Mouse (Mus musculus) heart, embryonic 13.5 days (tissue): Measurements from ENCODE around the gene Pwwp2b. TPM values are rescaled to one million over a fixed set of nuclear protein-coding genes. Genes with fewer than 3 reads are reported as not detected.

Experiments used
- ATAC-seq: fragments of 200-750 bp; cut with Nextera tagmentation; 2 replicates; pipeline ENCODE4 v1.8.0; 2017; ENCODE audit warnings: moderate TSS enrichment; ENCODE audit not compliant: insufficient number of reproducible peaks, low FRiP score, low TSS enrichment; ENCODE audit errors: extremely low read depth
- H3K27ac ChIP-seq: fragments of 300-500 bp; sonication (generic); replicated peaks from 2 replicates; pipeline ENCODE4 v1.5.1; 2015; ENCODE audit warnings: moderate library complexity, mild to moderate bottlenecking, inconsistent platforms
- H3K27me3 ChIP-seq: fragments of 300-500 bp; sonication (generic); replicated peaks from 2 replicates; pipeline ENCODE4 v1.6.1; 2015; ENCODE audit warnings: mild to moderate bottlenecking, inconsistent platforms
- H3K36me3 ChIP-seq: fragments of 300-500 bp; sonication (generic); 2 replicates; pipeline ENCODE4 v1.6.1; 2015; ENCODE audit warnings: mild to moderate bottlenecking, inconsistent platforms
- H3K4me1 ChIP-seq: fragments of 300-500 bp; sonication (generic); 2 replicates; pipeline ENCODE4 v1.6.1; 2015; ENCODE audit warnings: inconsistent platforms
- H3K4me2 ChIP-seq: fragments of 300-500 bp; sonication (generic); 2 replicates; pipeline ENCODE4 v1.6.1; 2015; ENCODE audit warnings: inconsistent platforms, mild to moderate bottlenecking, moderate library complexity
- H3K4me3 ChIP-seq: fragments of 300-500 bp; sonication (generic); 2 replicates; pipeline ENCODE4 v1.5.1; 2015; ENCODE audit warnings: moderate library complexity, mild to moderate bottlenecking, inconsistent platforms
- H3K9ac ChIP-seq: fragments of 300-500 bp; sonication (generic); 2 replicates; pipeline ENCODE4 v1.6.1; 2015; ENCODE audit warnings: inconsistent platforms, mild to moderate bottlenecking, moderate library complexity
- H3K9me3 ChIP-seq: fragments of 300-500 bp; sonication (generic); 2 replicates; pipeline ENCODE4 v1.6.1; 2016; ENCODE audit warnings: inconsistent platforms
- WGBS: fragments of 180-500 bp; shearing (Covaris S2); methylation state at CpG from one replicate; pipeline ENCODE4 v1.1.7; 2015; ENCODE audit warnings: mixed read lengths; 5-methylcytosine and 5-hydroxymethylcytosine counted together
- polyA plus RNA-seq: library from polyadenylated mRNA; unstranded; fragments of >200 nt; fragmentation: Nextera tagmentation; extraction: Ambion mirVana; gene quantifications from 2 replicates; pipeline ENCODE4 v1.2.1, GENCODE M21; 2015

Gene Pwwp2b
- polyA plus RNA-seq, 1 experiment from 2014 or later: 8.0 TPM

- WGBS: 61% methylated on average over 6 of the region's 6 CpGs
Measured at GRCm38 (mm10) chr7:139266431-139266830, 18.1 kb downstream of the Pwwp2b start.

GRCm38 (mm10) chr7:139266886-139267870 lies 18.9 kb downstream of the Pwwp2b start:
- Histone ChIP-seq H3K36me3 (peaks cover 25% of the 10 kb centered on the region), H3K4me3 (no peak overlapping the region), H3K9me3 (no peaks in the 10 kb centered on the region), H3K9ac (peak overlapping the region; percentile 11; the same call in 1 of the 2 replicates), H3K27ac (peak overlapping the region; percentile 65), H3K4me1 (peaks cover 53% of the 10 kb centered on the region), H3K4me2 (no peak overlapping the region), H3K27me3 (no peaks in the 10 kb centered on the region)
- ATAC-seq: no peak
- 46% methylated on average over 8 of the region's 8 CpGs for WGBS

More at GRCm38 (mm10) chr7:139266431-139266830, 18.1 kb downstream of the Pwwp2b start:
- H3K9ac ChIP-seq: peak overlapping the region; percentile 11; the same call in 1 of the 2 replicates
- peaks cover 46% of the 10 kb centered on the region for H3K4me1 ChIP-seq
- ATAC-seq: no peak
- H3K36me3 ChIP-seq: peaks cover 33% of the 10 kb centered on the region
- H3K9me3 ChIP-seq: no peaks in the 10 kb centered on the region
- no peak overlapping the region for H3K4me3 ChIP-seq
- H3K4me2 ChIP-seq: no peak overlapping the region
- H3K27ac ChIP-seq: peak overlapping the region; percentile 65
- no peaks in the 10 kb centered on the region for H3K27me3 ChIP-seq

DNA sequence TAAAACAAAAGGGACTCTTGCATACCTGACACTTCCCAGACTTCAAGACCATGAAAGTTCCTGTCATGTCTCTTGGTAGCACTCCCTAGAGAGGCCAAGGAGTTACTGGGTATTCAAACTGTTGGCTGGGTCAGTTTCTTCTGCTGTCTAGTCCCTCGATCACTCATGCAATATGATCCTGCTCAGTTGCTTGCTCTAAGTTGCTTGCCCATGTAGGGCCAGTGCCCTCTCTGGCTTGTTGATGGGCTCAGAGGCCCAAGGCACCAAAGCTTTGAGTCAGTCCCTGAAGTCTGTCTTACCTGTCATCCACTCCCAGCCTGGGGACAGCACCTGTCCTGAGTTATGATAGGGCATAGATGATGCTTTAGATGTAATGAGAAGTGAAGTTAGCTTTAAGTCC lies 22.5 kb downstream of the Pwwp2b start:
- peaks cover 61% of the 10 kb centered on the region for H3K4me1 ChIP-seq

GRCm38 (mm10) chr7:139271871-139272270 lies 23.6 kb downstream of the Pwwp2b start:
- no peak for ATAC-seq
- 44% methylated on average over 5 of the region's 5 CpGs for WGBS
- H3K4me1 ChIP-seq: peaks cover 53% of the 10 kb centered on the region

More for the DNA sequence above, 22.5 kb downstream of the Pwwp2b start:
- H3K27me3 ChIP-seq: no peaks in the 10 kb centered on the region
- no peak overlapping the region for H3K27ac ChIP-seq
- no peak overlapping the region for H3K9ac ChIP-seq
- ATAC-seq: no peak
- H3K4me2 ChIP-seq: no peak overlapping the region
- no peak overlapping the region for H3K4me3 ChIP-seq
- H3K9me3 ChIP-seq: no peaks in the 10 kb centered on the region
- WGBS: 87% methylated on average over 1 of the region's 1 CpGs
- H3K36me3 ChIP-seq: peaks cover 24% of the 10 kb centered on the region

DNA sequence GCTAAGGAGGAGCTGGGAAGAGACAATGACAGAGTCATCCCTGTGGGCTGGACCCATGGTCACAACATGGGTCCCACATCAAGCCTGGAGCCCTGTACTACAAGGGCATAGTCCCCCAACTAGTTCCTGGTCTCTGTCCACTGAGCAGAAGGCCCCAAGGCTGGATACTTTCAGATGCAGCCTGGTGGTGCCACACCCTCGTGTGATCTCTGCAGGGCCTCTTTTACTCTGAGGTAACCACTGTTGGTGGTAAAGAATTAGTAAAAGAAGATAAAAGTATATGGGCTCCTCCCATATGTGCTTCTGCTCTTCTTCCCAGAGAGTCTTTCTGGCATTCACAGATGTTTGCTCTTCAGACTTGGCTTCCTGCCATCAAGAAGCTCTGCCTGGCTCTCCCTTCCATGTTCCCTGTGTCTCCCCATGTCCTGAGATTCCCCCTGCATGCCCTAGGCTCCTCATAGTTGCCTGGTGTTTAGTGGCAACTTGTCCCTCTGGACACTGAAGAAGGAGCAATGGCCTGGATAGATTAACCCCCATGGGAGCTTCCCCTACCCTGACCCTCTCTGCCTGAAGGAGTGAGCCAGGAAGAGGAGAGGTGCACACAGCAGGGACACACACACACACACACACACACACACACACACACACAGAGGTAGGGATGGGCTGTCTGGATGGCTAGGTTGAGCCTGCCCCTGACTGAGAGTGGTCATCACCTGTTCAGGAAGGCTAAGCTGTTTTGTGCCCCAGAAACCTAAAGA lies 24.5 kb downstream of the Pwwp2b start:
- Histone ChIP-seq H3K9ac (peak overlapping the region; percentile 70), H3K9me3 (no peaks in the 10 kb centered on the region), H3K4me1 (peaks cover 44% of the 10 kb centered on the region), H3K4me3 (no peak overlapping the region), H3K27me3 (no peaks in the 10 kb centered on the region), H3K4me2 (peak overlapping the region; percentile 52), H3K27ac (peak overlapping the region; percentile 93), H3K36me3 (peaks cover 17% of the 10 kb centered on the region)
- 5% methylated on average over 1 of the region's 1 CpGs for WGBS
- ATAC-seq: no peak

More at GRCm38 (mm10) chr7:139271871-139272270, 23.6 kb downstream of the Pwwp2b start:
- H3K4me3 ChIP-seq: no peak overlapping the region
- H3K27ac ChIP-seq: peak overlapping the region; percentile 93
- no peaks in the 10 kb centered on the region for H3K27me3 ChIP-seq
- no peak overlapping the region for H3K4me2 ChIP-seq
- peak overlapping the region; percentile 57; the same call in 1 of the 2 replicates for H3K9ac ChIP-seq
- no peaks in the 10 kb centered on the region for H3K9me3 ChIP-seq
- peaks cover 24% of the 10 kb centered on the region for H3K36me3 ChIP-seq

GRCm38 (mm10) chr7:139273397-139273719 lies 25.1 kb downstream of the Pwwp2b start:
- 2% methylated on average over 2 of the region's 2 CpGs for WGBS
- H3K9me3 ChIP-seq: no peaks in the 10 kb centered on the region
- H3K9ac ChIP-seq: peak overlapping the region; percentile 70
- peak overlapping the region; percentile 52 for H3K4me2 ChIP-seq
- H3K4me3 ChIP-seq: no peak overlapping the region
- no peaks in the 10 kb centered on the region for H3K27me3 ChIP-seq
- peaks cover 12% of the 10 kb centered on the region for H3K36me3 ChIP-seq
- ATAC-seq: peak; percentile 59; the same call in 1 of the 2 replicates
- peaks cover 44% of the 10 kb centered on the region for H3K4me1 ChIP-seq
- peak overlapping the region; percentile 93 for H3K27ac ChIP-seq

DNA sequence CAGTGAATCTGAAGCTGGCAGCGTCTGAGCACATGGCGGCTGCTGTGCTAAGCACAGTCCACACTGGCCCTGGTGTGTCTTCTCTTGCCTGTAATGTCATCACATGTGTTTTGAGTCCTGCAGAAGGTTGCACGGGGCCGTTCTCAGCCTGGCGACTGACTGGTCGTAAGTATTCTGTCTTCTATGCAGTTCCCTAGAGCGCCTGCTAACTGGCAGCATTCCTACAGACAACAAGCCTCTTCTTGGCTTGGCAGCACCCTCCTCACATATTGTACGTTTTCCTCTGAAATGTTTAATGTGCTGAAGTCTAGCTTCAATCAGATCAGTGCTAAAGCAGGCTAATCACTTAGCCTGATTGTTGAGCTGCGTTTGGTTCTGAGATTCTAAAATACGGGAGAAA lies 27.3 kb downstream of the Pwwp2b start:
- no peak overlapping the region for H3K4me2 ChIP-seq
- H3K4me3 ChIP-seq: no peak overlapping the region
- peaks cover 62% of the 10 kb centered on the region for H3K4me1 ChIP-seq
- no peak for ATAC-seq
- H3K9me3 ChIP-seq: no peaks in the 10 kb centered on the region
- H3K9ac ChIP-seq: peak overlapping the region; percentile 10; the same call in 1 of the 2 replicates
- peak overlapping the region; percentile 15; the same call in 1 of the 2 replicates for H3K27ac ChIP-seq
- 53% methylated on average over 10 of the region's 10 CpGs for WGBS
- H3K36me3 ChIP-seq: no peaks in the 10 kb centered on the region
- H3K27me3 ChIP-seq: no peaks in the 10 kb centered on the region

- WGBS: 87% methylated on average over 10 of the region's 10 CpGs
Measured at GRCm38 (mm10) chr7:139276150-139276549, 27.9 kb downstream of the Pwwp2b start.

DNA sequence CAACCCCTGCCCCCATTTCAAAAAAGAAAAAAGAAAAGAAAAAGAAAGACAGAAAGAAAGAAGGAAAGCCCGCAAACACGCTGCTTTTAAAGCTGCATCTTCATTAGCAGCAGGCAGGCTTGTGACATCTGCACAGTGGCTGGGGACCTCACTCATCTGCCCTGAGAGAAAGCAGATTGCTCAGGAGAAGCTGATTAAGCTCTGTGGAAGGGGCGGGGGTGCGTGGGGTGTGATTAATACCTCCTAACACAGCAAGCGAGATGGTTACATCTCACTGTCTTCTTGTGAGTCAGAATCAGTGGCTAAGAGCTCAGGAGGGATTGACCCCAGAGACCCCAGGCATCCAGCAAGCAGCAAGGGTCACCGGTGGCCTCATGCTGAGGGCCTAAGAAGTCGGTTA lies 29.3 kb downstream of the Pwwp2b start:
- Histone ChIP-seq H3K27ac (no peak overlapping the region), H3K27me3 (no peaks in the 10 kb centered on the region), H3K9me3 (no peaks in the 10 kb centered on the region), H3K4me1 (peaks cover 57% of the 10 kb centered on the region), H3K36me3 (no peaks in the 10 kb centered on the region), H3K4me2 (no peak overlapping the region), H3K9ac (no peak overlapping the region), H3K4me3 (no peak overlapping the region)
- 77% methylated on average over 7 of the region's 7 CpGs for WGBS
- ATAC-seq: no peak

More at GRCm38 (mm10) chr7:139276150-139276549, 27.9 kb downstream of the Pwwp2b start:
- Histone ChIP-seq H3K9me3 (no peaks in the 10 kb centered on the region), H3K4me2 (no peak overlapping the region), H3K4me1 (peaks cover 68% of the 10 kb centered on the region), H3K4me3 (no peak overlapping the region), H3K27me3 (no peaks in the 10 kb centered on the region), H3K27ac (no peak overlapping the region), H3K36me3 (no peaks in the 10 kb centered on the region), H3K9ac (no peak overlapping the region)
- ATAC-seq: no peak

GRCm38 (mm10) chr7:139279571-139279970 lies 31.3 kb downstream of the Pwwp2b start:
- no peak overlapping the region for H3K27ac ChIP-seq
- H3K4me1 ChIP-seq: peaks cover 37% of the 10 kb centered on the region
- H3K4me3 ChIP-seq: no peak overlapping the region
- no peaks in the 10 kb centered on the region for H3K9me3 ChIP-seq
- no peak overlapping the region for H3K4me2 ChIP-seq
- no peaks in the 10 kb centered on the region for H3K27me3 ChIP-seq
- ATAC-seq: no peak
- no peak overlapping the region for H3K9ac ChIP-seq
- WGBS: 59% methylated on average over 5 of the region's 5 CpGs
- H3K36me3 ChIP-seq: no peaks in the 10 kb centered on the region

DNA sequence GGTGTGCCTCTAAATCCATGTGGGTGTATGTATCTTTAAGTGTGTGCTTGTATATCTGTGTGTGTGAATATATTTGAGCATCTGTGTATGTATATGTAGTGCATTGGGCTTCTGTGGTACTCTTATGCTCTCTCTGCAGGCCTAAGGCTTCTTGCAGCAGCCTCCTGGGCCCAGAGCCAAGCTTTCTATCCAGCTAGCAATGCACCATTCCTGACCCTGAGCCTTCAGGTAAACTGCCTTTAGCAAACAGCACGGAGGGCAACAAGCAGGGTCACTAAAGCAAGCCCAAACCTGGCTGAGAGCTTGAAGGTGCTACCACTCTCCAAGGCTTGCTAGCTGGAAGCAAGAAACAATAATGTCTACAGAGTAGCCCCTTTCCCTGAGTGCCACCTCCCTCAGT lies 31.8 kb downstream of the Pwwp2b start:
- Histone ChIP-seq H3K9ac (no peak overlapping the region), H3K27me3 (no peaks in the 10 kb centered on the region), H3K27ac (0 out of 2 replicates have a peak overlapping the region, but pooled peaks have one; percentile 28), H3K36me3 (no peaks in the 10 kb centered on the region), H3K4me1 (peaks cover 37% of the 10 kb centered on the region), H3K9me3 (no peaks in the 10 kb centered on the region), H3K4me3 (no peak overlapping the region), H3K4me2 (no peak overlapping the region)
- 45% methylated on average over 1 of the region's 1 CpGs for whole genome bisulfite sequencing
- no peak for ATAC-seq
